Mouse (Mus musculus): Measurements from ENCODE around the gene Ppl. TPM values are rescaled to one million over a fixed set of nuclear protein-coding genes. Genes with fewer than 3 reads are reported as not detected.
A peak's percentile ranks its signal among the peaks of the same experiment; 100 is the strongest.

Ppl gene
- polyA plus RNA-seq, 1 experiment from 2014 or later, result 0.95 TPM

DNA sequence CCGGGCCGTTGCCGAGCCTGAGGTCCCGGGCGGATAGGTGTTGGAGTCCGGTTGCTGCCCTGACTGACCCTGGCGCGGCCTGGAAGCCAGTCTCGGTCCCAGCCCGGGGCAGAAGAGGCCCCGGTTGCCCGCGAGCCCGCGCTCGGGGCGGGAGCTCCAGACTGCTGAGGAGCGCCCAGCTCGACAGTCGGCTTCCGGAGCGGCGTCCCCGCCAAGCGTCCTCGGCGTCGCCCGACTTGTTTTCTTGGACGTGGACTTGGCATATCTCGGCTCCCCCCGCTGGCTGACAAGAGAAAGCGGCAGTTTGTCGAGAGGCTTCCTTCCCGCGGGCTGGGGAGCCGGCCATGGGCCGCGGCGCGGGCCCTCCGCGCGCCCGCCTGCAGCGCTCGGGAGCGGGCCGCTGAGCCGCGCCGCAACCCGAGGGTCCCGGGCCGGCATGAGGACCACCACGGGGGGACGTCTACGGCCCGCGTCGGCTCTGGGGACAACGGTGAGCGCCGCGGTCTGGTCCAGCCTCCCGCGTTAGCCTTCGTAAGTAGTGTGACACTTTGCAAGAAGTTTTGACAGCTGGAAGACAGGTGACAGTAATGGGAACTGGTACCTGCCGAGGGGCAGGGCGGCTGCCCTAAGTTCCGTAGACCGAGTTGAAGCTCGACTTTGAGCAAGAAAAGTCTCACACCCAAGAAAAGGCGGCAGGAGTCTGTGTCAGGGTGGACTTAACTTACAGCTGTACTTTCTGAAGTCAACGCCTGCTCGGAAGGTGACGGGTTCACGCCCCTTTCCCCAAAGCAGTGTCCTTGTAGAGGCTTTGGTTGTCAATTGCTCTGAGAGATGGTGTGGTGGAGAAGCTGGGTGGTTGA, 81.7 kb downstream of the Ppl start:
- H3K4me3 ChIP-seq, result peak overlapping the region; percentile 76
- no peaks in the 10 kb centered on the region for H3K27me3 ChIP-seq (ENCODE audit: poor library complexity, severe bottlenecking)
- peak overlapping the region; percentile 91 for H3K27ac ChIP-seq
- H3K9me3 ChIP-seq, result no peaks in the 10 kb centered on the region
- peak; percentile 71 for DNase-seq (ENCODE audit: extremely low spot score, low spot score)
- peaks cover 52% of the 10 kb centered on the region for H3K36me3 ChIP-seq (replicated peaks)
- WGBS, result under 1% methylated on average over 78 of the region's 78 CpGs
- peaks cover 34% of the 10 kb centered on the region for H3K4me1 ChIP-seq

DNA sequence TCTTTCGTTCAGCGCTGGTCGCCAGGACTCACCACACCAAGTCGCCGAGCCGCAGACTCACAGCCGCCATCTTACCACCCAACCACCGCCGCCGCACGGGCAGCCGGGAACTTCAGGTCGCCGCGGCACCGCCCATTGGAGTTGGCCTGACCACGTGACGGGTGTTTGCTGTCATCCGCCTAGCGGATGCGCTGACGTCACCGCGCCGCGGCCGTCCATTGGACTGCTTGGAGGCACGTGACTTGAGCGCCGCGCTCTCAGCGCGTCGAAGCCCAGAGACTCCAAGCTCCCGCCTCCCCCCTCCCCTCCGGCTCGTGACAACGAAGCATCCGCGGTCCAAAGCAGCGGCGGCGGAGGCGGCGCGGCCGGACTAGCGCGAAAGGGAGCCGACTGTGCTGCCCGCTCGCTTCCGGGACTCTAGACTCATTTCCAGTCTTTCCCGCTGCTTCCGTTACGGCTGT, 82.4 kb downstream of the Ppl start, which contains the start of the genes Glyr1 and Ubn1:
TSS of gene Glyr1 (minus strand) at position 90 of the 461 bp plus-strand sequence.
TSS of gene Ubn1 (plus strand) at position 284 of the 461 bp plus-strand sequence.
- peak; percentile 99 for DNase-seq (ENCODE audit: extremely low spot score, low spot score)
- peak within 1 kb of the TSS; percentile 76 for H3K4me3 ChIP-seq
- under 1% methylated on average over 56 of the region's 56 CpGs for WGBS
- H3K4me1 ChIP-seq, result peaks cover 34% of the 10 kb centered on the region
- H3K27me3 ChIP-seq (ENCODE audit: poor library complexity, severe bottlenecking), result no peaks in the 10 kb centered on the region
- no peaks in the 10 kb centered on the region for H3K9me3 ChIP-seq
- H3K27ac ChIP-seq, result peak within 1 kb of the TSS; percentile 91
- H3K36me3 ChIP-seq (replicated peaks), result peaks cover 52% of the 10 kb centered on the region

DNA sequence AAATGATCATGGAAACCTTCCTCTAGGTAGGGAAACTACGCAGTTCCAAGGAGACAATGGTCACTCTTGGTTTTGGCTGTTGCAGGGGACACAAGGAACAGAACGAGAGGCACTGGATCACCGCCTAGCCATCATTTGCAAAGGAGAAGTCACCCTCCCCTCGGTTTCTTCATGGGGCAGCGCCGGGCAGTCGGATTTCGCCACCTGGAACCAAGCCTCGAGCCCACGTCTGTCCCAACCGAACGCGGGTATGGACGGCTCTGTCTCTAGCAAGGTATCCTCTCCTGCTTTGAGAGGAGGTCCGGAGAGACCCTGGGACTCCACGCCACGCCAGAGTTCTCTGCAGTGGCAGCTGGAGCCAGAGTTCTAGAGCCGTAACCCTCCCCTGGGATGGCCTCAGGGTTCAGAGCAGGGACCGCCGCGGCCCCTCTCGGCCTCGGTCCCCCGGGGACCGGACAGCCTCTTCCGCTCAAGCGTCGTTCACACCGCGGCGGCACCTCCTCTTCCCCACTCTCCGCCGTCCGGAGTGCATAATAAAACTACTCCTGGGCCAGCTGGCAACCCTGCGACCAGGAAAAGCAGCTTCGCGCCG, 82.9 kb downstream of the Ppl start:
- WGBS, result under 1% methylated on average over 38 of the region's 38 CpGs
- H3K4me3 ChIP-seq, result peak overlapping the region; percentile 76
- H3K27me3 ChIP-seq (ENCODE audit: poor library complexity, severe bottlenecking), result no peaks in the 10 kb centered on the region
- peak overlapping the region; percentile 91 for H3K27ac ChIP-seq
- peaks cover 54% of the 10 kb centered on the region for H3K36me3 ChIP-seq (replicated peaks)
- H3K4me1 ChIP-seq, result peaks cover 34% of the 10 kb centered on the region
- DNase-seq (ENCODE audit: extremely low spot score, low spot score), result no peak
- H3K9me3 ChIP-seq, result no peaks in the 10 kb centered on the region

DNA sequence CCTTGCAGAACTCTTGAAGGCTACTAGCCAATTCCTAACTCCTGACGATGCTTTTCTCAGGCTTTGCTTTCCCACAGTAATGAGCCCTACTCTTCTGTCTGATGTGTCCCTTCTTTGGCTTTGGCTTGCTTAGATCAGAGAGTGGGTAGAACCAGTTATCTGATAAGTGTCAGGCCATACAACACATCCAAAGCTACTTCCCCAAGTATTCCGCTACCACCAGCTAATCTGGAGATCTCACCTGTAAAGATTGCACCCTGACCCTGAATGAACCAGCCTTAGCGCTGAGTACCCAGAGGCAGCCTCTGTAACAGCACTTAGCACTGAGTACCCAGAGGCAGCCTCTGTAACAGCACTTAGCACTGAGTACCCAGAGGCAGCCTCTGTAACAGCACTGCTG, 86.9 kb downstream of the Ppl start:
- Histone ChIP-seq H3K27me3 (ENCODE audit: poor library complexity, severe bottlenecking) (no peaks in the 10 kb centered on the region), H3K36me3 (replicated peaks) (peaks cover 77% of the 10 kb centered on the region), H3K9me3 (no peaks in the 10 kb centered on the region), H3K4me1 (peaks cover 16% of the 10 kb centered on the region), H3K4me3 (no peak overlapping the region), H3K27ac (no peak overlapping the region)
- over 99% methylated on average over 3 of the region's 3 CpGs for WGBS
- no peak for DNase-seq (ENCODE audit: extremely low spot score, low spot score)

DNA sequence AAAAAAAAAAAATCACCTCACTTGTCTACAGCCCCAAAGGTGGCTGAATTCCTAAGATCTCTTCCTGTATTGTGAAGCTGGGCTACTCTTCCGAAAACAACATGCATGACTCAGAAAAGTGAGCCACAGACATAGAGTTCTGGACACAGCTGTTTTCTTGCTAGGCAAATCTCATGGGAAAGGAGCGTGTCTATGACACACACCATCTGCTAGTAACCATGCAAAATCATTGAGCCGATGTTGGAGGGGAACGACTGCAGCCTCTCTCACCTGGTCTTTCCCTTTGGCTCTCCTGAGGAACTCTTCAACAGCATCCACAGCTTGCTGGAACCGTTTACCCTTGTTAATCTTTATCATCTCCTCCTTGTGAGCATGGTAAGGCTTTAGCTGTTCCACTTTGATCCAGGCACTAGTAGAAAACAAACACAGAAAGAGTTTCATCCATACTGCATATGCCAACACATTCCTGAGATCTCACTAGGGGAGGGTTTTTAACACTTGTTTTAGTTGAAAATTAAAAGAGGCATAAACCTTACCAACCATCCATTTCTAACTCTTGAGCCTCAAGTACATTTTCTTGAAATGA, 95.5 kb downstream of the Ppl start:
- H3K4me1 ChIP-seq, result no peaks in the 10 kb centered on the region
- DNase-seq (ENCODE audit: extremely low spot score, low spot score), result no peak
- 91% methylated on average over 5 of the region's 5 CpGs for WGBS
- H3K27ac ChIP-seq, result no peak overlapping the region
- no peak overlapping the region for H3K4me3 ChIP-seq
- peaks cover 100% of the 10 kb centered on the region for H3K36me3 ChIP-seq (replicated peaks)
- no peaks in the 10 kb centered on the region for H3K27me3 ChIP-seq (ENCODE audit: poor library complexity, severe bottlenecking)
- no peaks in the 10 kb centered on the region for H3K9me3 ChIP-seq

Other genes with a start within 250 kb of the Ppl start
- 66.2 and 66.3 TPM in 2 replicates for gene Mgrn1, start 246.2 kb downstream of the Ppl start, polyA plus RNA-seq (2016; fragmentation: Nextera tagmentation; extraction: Ambion mirVana)
- gene Nudt16l1, start 193.7 kb downstream of the Ppl start, polyA plus RNA-seq (2016; fragmentation: Nextera tagmentation; extraction: Ambion mirVana), result 138 and 144 TPM in 2 replicates
- 47.9 and 49.3 TPM in 2 replicates for gene Anks3, start 168.2 kb downstream of the Ppl start, polyA plus RNA-seq (2016; fragmentation: Nextera tagmentation; extraction: Ambion mirVana)
- gene Sept12, start 134.6 kb downstream of the Ppl start, polyA plus RNA-seq (2016; fragmentation: Nextera tagmentation; extraction: Ambion mirVana), result not detected in 2 replicates
- 1.7 and 2.5 TPM in 2 replicates for gene Smim22, start 125.1 kb downstream of the Ppl start, polyA plus RNA-seq (2016; fragmentation: Nextera tagmentation; extraction: Ambion mirVana)
- 60.1 and 61.8 TPM in 2 replicates for gene Rogdi, start 118.9 kb downstream of the Ppl start, polyA plus RNA-seq (2016; fragmentation: Nextera tagmentation; extraction: Ambion mirVana)
- 216 and 223 TPM in 2 replicates for gene Glyr1, start 82.6 kb downstream of the Ppl start, polyA plus RNA-seq (2016; fragmentation: Nextera tagmentation; extraction: Ambion mirVana)
- 16.1 and 17.1 TPM in 2 replicates for gene Ubn1, start 82.4 kb downstream of the Ppl start, polyA plus RNA-seq (2016; fragmentation: Nextera tagmentation; extraction: Ambion mirVana)
- gene Sec14l5, start 14.7 kb upstream of the Ppl start, polyA plus RNA-seq (2016; fragmentation: Nextera tagmentation; extraction: Ambion mirVana), result 0.09 and 0.14 TPM in 2 replicates
- gene Nagpa, start 71.6 kb upstream of the Ppl start, polyA plus RNA-seq (2016; fragmentation: Nextera tagmentation; extraction: Ambion mirVana), result 15.8 and 17.8 TPM in 2 replicates
- 1.0 and 1.3 TPM in 2 replicates for gene AU021092, start 89.9 kb upstream of the Ppl start, polyA plus RNA-seq (2016; fragmentation: Nextera tagmentation; extraction: Ambion mirVana)
- gene Alg1, start 101.2 kb upstream of the Ppl start, polyA plus RNA-seq (2016; fragmentation: Nextera tagmentation; extraction: Ambion mirVana), result 24.7 and 26.5 TPM in 2 replicates
- gene Eef2kmt, start 123.6 kb upstream of the Ppl start, polyA plus RNA-seq (2016; fragmentation: Nextera tagmentation; extraction: Ambion mirVana), result 21.5 and 22.0 TPM in 2 replicates

Measured in forebrain, embryonic 10.5 days (tissue).